Mouse (Mus musculus): ENCODE measurements at regions not wholly inside any gene's neighbourhood (a gene's known extent, or its start where the extent isn't known, plus 50 kb on each side); places are given as distances from the start of the nearest gene placed in this dataset.

GRCm38 (mm10) chr13:85570886-85571527 is 282.1 kb upstream of the Rasa1 start:
- DNase-seq: no peak

DNA sequence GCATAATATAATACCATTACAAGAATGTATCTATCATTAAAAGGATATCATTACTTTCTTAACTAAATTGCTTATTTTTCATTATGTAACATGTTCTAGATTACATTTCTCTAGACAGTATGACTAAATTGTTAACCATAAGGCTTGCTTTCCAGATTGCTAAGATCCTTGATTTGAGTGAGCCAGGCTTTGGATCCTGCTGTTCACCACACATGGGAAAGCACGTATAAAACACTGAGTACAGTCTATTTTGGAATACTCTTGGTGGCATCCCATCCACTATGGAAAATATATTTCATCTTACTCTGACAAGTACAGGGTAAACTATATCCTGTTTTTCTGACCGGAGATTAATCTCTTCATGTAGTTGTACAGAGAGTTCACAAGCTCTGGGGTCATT is 268.9 kb upstream of the Rasa1 start:
- no peak for DNase-seq

DNA sequence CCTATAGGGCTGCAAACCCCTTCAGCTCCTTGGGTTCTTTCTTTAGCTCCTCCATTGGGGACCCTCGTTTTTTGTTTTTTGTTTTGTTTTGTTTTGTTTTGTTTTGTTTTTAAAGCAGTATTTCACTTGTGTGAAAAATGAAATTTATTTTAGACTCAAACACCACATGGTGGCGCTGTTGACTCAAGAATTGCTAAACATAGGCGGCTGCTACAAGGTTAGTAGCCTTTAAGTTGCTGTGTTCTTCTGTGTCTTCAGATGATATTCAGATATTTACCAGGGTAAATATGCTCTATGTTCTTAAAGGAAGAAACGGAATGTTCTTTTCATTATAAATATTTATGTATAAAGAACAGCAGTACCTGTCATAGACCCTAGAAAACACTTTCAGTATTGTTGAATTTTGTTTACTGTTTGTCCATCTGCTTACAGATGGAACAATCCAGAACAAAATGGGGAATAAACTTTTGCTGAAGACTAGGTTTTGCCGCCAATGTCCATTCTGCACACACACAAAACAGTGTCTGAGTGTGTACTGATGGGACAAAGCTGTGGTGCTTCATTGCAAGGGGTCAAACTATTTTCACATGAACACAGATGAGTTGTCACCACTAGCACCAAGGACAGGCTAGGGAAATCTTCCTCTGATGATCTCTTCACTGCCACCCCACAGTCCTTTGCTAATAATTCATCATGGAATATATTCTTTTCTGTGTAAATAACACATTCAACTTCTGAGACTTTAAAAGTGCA is 267.3 kb upstream of the Rasa1 start:
- peak; percentile 73 for DNase-seq

DNA sequence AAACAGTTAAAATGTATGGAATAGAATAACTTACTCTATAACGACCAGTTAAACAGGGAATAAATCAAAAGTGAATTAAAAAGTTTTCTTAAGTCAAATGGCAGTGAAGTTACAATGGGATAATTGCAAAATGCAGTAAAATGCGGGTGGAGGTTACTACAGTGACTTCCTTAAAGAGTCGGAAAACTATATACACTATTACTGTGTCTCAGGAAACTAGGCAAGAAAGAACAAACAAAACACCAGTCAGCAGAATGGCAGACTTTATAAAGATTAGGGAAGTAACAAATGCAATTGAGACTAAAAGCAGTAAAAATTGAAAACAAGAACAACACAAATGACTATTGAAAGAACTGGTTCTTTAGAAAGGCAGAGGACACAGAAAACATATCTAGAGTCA is 264.1 kb upstream of the Rasa1 start:
- DNase-seq: no peak

- peak; percentile 62 for DNase-seq
Observed at GRCm38 (mm10) chr13:85509671-85510070, 220.7 kb upstream of the Rasa1 start.

DNA sequence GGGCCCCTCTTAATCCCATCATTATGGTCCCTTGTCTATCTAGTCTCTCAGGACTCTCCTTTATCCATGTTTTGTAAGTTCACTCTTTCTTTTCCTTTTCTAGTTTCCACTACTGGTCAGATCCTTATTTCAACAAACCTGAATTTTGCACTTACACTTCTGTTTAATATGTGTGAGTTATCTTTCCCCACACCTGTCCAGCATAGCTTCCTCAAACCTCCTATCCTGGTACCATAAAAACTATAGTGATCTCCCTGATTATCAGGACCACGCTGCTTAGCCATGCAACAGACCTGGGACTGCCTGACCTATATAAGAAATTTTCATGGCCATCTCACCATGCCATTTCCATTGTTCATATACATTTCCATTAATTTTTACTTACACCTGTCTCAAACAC is 219.6 kb upstream of the Rasa1 start:
- DNase-seq: no peak

DNA sequence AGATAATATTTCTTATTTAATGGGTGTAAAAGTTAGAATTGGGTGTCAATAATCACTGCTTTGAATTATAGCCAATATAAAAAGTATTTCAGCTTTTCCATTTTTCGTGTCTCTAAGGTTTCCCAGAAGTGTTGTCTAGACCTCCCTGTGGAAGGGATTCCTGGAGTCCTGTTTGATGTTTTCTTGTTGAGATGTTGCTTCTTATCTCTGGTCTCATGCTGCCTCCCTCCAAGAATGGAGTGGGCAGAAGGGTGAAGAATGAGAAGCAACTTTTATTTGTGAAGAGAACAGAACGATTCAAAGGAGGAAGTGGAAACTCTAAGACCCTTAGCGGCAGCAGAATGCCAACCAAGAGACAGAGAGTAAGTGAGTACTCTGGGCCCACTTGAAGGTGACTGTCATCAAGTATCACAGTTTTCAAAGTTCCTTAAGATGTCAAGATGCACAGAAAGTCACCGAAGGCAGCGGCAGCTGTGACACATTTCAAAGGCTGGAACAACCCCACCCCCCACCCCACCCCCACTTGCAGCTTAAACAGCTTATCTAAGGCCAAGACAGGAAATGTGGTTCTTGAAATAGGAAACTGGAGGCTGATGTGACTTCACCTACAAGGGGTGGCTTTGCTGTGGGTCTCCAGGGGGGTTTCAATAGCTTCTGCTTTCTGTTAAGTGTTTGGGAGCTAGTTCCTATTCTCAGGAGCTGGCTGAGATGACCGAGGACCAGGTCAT is 218.6 kb upstream of the Rasa1 start:
- peak; percentile 73 for DNase-seq

- DNase-seq: peak; percentile 77
Observed at GRCm38 (mm10) chr13:85506875-85507274, 217.9 kb upstream of the Rasa1 start.

- no peak for DNase-seq
Observed at GRCm38 (mm10) chr13:85506030-85506429, 217.1 kb upstream of the Rasa1 start.

GRCm38 (mm10) chr13:85505046-85505445 is 216.1 kb upstream of the Rasa1 start:
- DNase-seq: no peak

- DNase-seq: no peak
Observed at GRCm38 (mm10) chr13:85504001-85504400, 215.1 kb upstream of the Rasa1 start.

DNA sequence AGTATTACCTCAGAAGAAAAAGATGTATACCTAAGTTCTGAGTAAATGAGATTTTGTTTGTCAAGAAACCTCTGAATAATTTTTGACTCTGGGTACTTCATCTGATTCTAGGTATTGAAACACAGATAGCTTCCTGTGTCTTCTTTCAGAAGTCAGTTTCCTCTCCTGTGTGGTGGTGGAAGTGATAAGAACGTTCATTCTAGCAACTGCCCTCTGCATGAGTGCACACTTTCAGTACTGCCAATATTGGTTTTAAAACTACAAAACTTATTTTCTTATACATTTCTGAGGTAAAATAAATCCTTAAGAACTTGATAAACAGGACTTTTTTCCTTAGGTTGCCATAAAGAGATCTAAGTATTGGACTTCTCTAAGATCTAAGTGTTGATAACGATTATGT is 209.8 kb upstream of the Rasa1 start:
- no peak for DNase-seq

GRCm38 (mm10) chr13:85484790-85485189 is 195.9 kb upstream of the Rasa1 start:
- DNase-seq: no peak

DNA sequence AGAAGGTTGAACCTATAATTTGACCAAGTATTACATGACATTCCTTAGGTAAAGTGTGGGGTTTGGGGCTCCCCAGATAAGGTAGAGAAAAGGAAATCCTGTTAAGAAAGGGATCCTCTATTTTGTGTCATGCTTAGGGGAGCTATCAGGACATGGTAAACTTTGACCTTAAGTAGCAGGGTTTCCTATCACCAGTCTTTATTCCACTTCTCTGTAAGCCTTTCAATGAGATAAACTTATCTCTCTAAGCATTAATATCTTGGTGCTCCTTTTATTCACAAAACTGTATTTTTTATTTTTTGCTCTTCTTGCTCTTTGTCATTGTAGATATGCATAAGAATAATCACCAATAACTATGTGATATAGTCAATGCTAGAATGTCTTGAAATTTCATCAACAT is 194.4 kb upstream of the Rasa1 start:
- DNase-seq: no peak

GRCm38 (mm10) chr13:85479405-85479804 is 190.5 kb upstream of the Rasa1 start:
- no peak for DNase-seq

DNA sequence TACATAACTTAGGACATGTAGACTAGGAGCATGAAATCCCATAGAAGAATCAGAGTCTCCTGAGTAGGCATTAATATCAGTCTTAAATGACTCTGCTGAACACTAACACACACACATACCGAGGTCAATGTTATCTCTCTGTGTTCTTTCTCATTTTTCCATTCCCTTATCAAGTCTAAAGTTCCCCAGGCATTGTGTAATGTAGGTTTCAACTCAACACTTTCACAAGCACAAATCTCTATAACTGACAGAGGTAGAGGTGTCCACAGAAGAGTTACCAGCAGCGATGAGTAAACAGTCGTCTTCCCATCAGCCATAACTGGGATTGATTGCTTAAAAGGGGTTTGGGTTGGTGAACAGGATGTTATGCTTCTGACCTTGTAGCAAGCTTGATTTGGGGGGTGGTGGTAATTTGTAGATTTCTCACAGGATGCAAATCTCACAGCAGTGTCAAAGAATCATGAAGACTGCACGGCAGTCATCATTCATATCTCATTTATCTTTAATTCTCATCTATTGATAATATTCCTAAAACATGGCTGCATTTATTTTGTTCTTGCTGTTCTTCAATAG is 187.4 kb upstream of the Rasa1 start:
- DNase-seq: no peak

GRCm38 (mm10) chr13:85471340-85471739 is 182.4 kb upstream of the Rasa1 start:
- no peak for DNase-seq

DNA sequence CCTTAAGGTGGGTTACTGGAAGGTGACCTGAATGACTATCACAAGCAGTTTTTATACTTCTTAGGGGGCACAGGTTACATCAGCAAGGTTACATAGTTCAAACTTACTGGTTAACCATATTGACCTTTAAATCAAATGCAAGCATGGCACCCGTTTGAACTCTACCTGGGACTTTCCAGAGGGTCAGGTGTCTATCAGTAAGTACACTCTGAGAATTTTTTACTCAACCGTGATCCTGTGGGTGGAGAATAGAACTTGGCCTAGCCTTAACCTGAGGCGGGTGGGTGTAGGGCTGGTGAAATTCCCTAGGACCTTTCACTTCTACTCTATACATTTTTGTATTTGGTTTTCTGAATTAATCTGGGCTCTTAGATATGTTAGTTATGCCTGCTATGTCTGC is 170.5 kb upstream of the Rasa1 start:
- no peak for DNase-seq

DNA sequence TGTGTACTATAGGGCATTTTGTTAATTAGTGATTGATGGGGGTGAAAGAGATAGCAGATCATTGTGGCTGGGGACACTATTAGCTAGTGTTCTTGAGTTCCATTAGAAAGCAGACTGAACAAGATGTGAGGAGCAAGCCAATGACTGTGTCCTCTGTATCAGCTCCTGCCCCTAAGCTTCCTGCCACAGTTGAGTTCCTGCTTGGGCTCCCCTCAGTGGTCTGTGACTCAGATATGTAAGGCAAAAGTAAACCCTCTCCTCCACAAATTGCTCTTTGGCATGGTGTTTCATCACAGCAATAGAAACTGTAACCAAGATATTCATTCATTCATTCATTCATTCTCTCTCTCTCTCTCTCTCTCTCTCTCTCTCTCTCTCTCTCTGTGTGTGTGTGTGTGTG is 169.7 kb upstream of the Rasa1 start:
- DNase-seq: no peak

DNA sequence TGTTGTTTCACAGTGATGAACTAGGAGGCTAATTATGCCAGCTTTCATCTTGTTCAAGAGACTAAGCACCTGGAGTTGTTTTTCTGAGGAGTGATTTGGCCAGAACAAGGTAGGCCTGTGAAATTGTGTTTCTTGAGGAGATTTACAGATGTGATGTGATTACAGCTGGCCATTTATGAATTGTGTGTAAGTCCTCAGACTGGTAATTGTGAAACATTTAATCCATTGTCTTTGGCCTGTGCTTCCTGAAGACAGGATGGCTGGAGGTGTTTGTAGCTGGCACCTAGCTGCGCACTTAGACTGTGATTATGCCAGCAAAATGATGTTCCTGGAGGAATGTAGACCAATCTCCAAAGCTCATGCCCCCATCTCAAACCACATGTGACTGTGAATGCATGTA is 150.7 kb upstream of the Rasa1 start:
- DNase-seq: no peak

GRCm38 (mm10) chr13:85437875-85438274 is 148.9 kb upstream of the Rasa1 start:
- DNase-seq: no peak

DNA sequence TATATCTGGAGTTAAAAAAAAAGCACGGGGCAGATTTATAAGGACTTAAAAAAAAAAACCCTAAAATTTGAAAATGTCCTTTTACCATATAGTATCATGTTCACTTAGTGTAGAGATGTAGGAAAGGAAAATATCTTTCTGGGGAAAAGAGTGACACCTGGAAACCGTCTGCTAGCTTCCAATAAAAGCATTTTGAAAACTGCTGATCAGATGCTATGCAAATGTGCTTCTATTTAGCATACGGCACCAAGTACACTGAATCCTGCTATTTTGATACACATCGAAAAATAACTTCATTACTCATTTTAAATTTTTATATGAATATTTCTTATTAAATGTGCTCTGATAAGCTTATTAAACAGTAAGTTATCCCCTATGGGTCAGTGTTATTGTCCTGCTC is 148.1 kb upstream of the Rasa1 start:
- no peak for DNase-seq

DNA sequence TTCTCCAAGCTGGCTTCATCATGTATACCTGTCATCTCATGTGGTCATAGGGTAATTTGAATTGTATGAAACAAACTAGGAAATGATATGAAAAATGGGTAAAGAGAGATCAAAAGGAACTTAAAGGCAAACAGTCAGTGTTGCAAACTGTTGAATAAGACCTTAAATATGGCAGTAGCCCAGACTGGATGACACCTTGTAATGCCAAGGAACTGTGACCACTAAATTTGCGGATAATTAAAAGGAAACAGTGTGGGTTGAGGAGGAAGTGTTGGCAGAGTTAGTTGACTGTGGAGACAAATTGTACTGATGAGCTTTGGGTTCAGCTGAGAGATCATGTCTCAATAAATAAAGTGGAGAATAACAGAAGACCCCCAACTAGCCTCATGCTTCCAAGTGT is 147.3 kb upstream of the Rasa1 start:
- no peak for DNase-seq

- DNase-seq: no peak
Observed at GRCm38 (mm10) chr13:85430821-85431220, 141.9 kb upstream of the Rasa1 start.
